Mouse (Mus musculus) embryonic fibroblast, embryonic 13.5 days (primary cell): ENCODE measurements around the gene Pofut2.

ENCODE experiments used
- CTCF ChIP-seq: IDR thresholded peaks from 2 replicates; pipeline ENCODE4 v1.5.1; 2011; ENCODE audit warnings: mild to moderate bottlenecking, control low read depth, low read length, moderate library complexity, borderline replicate concordance; ENCODE audit not compliant: insufficient read depth
- POLR2A ChIP-seq: IDR thresholded peaks from 2 replicates; pipeline ENCODE4 v1.6.1; 2011; ENCODE audit warnings: low read depth, mild to moderate bottlenecking, control low read depth, low read length, moderate library complexity

DNA sequence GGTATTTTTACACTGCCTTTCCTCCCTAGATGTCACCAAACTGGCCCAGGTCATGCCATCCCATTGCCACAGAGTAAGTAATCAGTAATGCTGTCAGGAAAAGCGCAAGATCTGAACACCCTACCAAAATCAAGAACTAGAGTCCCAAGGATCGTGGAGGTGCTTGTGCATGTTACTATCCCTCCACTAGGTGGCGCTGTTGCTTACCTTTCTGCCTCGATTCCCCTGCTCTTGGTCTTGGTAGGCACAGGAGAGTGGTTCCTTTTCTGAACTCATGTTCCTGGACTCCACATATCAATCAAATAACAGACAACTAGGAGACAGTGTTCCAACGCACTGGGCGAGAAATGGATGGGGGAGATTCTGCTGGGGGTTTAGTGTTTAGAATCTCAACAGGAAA, 23.8 kb downstream of the Pofut2 start:
- TF ChIP-seq POLR2A (no peak), CTCF (peak; percentile 96)
